In the genomic region with DNA sequence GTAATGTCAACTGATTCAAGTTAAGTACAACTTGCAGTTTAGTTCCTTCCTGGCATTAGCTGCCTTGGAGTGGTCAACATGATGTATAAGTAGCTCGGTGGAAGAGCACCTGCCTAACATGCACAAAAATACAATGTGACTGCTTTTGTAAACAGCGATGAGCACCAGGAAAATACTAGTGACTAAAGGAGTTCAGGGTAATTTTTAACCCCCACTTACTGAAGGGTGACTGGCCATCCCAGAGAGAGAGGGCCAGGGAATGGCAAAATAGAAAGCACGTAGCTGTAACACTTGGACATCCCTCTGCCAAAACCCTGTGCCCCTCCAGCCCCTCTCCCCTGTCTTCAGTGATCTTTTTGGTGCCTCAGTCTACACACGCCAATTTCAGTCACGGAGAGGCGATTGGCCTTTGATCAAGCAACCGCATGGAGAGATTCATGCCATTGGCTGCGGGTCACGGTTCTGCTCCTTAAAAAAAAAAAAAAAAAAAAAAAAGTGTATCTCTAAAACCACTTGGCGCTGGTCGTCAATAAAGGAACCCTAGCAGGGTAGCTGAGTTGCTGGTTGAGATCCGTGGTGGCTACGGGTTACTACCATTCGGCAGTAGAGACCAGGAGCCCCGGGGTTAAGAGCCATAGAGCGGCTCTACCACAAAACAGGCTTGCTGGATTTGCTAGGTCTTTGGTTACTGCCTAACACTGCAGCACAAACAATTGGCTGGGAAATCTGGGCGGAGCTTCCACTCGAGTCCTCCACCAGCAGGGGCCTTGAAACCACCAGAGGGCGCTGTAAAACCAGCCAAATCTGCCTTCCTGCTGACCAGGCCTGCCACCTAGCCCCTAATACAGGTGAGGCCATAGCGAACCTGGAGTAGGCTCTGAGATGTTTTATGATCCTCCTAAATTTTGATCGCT, we compare ENCODE assay signal across 1 mouse cellular context.
TF ChIP-seq lines count a peak whose summit lies in the region.

No protein-coding gene starts in this region.

TF ChIP-seq in CH12.LX, 34 proteins besides CTCF, POLR2A, EP300 and RAD21:
- TF ChIP-seq BHLHE40 (IDR thresholded peaks at IDR 0.05; ENCODE audit: low read depth, low read length) (no peak), TBP (conservative IDR thresholded peaks at IDR 0.05; ENCODE audit: low read depth, low read length) (peak; percentile 40; the same call in 1 of the 2 replicates), USF1 (IDR thresholded peaks at IDR 0.05; ENCODE audit: low read depth, low read length) (no peak), JUN (IDR thresholded peaks at IDR 0.05; ENCODE audit: insufficient read depth, low read depth, low read length) (no peak), IRF4 (IDR thresholded peaks at IDR 0.05; ENCODE audit: low read depth, low read length) (peak; percentile 98), ZMIZ1 (IDR thresholded peaks at IDR 0.05; ENCODE audit: low read depth, low read length) (no peak), MXI1 (IDR thresholded peaks at IDR 0.05; ENCODE audit: low read depth, low read length) (0 out of 2 replicates have a peak, but pooled peaks have one; percentile 36), RCOR1 (conservative IDR thresholded peaks at IDR 0.05; ENCODE audit: low read depth, low read length) (no peak), JUND (conservative IDR thresholded peaks at IDR 0.05; ENCODE audit: low read depth, low read length) (no peak), KAT2A (IDR thresholded peaks at IDR 0.05; ENCODE audit: insufficient replicate concordance, low read length) (no peak), MYC (IDR thresholded peaks at IDR 0.05; ENCODE audit: low read depth, low read length) (0 out of 2 replicates have a peak, but pooled peaks have one; percentile 8), UBTF (IDR thresholded peaks at IDR 0.05; ENCODE audit: low read depth, low read length) (no peak), TCF12 (IDR thresholded peaks at IDR 0.05; ENCODE audit: low read depth, low read length) (0 out of 2 replicates have a peak, but pooled peaks have one; percentile 12), SIN3A (IDR thresholded peaks at IDR 0.05; ENCODE audit: low read length) (no peak), CHD1 (IDR thresholded peaks at IDR 0.05; ENCODE audit: low read depth, low read length) (no peak), MAZ (IDR thresholded peaks at IDR 0.05; ENCODE audit: low read depth, low read length) (no peak), USF2 (conservative IDR thresholded peaks at IDR 0.05; ENCODE audit: low read depth, low read length) (no peak), NELFE (IDR thresholded peaks at IDR 0.05; ENCODE audit: low read depth, low read length) (no peak; the same call in 1 of the 2 replicates), NRF1 (IDR thresholded peaks at IDR 0.05; ENCODE audit: low read depth, low read length) (no peak), CHD2 (IDR thresholded peaks at IDR 0.05; ENCODE audit: low read length) (no peak), MAFK (IDR thresholded peaks at IDR 0.05; ENCODE audit: insufficient replicate concordance, low read length) (no peak), ELF1 (IDR thresholded peaks at IDR 0.05; ENCODE audit: low read depth, low read length) (no peak), GABPA (IDR thresholded peaks at IDR 0.05; ENCODE audit: insufficient replicate concordance, low read depth, low read length) (no peak), PAX5 (IDR thresholded peaks at IDR 0.05; ENCODE audit: low read length) (no peak), ZKSCAN1 (IDR thresholded peaks at IDR 0.05; ENCODE audit: borderline replicate concordance, low read depth, low read length) (no peak), POLR2AphosphoS2 (IDR thresholded peaks at IDR 0.05; ENCODE audit: low read depth, low read length) (no peak), SMC3 (IDR thresholded peaks at IDR 0.05; ENCODE audit: low read depth, low read length) (peak; percentile 64), E2F4 (IDR thresholded peaks at IDR 0.05; ENCODE audit: insufficient replicate concordance, low read depth, low read length) (no peak), ZNF384 (IDR thresholded peaks at IDR 0.05; ENCODE audit: low read depth, low read length) (peak; percentile 88), ETS1 (conservative IDR thresholded peaks at IDR 0.05; ENCODE audit: low read depth, low read length) (no peak), MEF2A (IDR thresholded peaks at IDR 0.05; ENCODE audit: borderline replicate concordance, low read depth, low read length) (0 out of 2 replicates have a peak, but pooled peaks have one; percentile 45), ZC3H11A (IDR thresholded peaks at IDR 0.05; ENCODE audit: low read depth, low read length) (no peak), MAX (IDR thresholded peaks at IDR 0.05; ENCODE audit: low read length) (no peak), HCFC1 (IDR thresholded peaks at IDR 0.05; ENCODE audit: low read depth, low read length) (peak; percentile 15; the same call in 1 of the 2 replicates)
